Mouse (Mus musculus) megakaryocyte, embryonic 14.5 days (primary cell): ENCODE data around the gene Hacd2.

Experiments used
- FLI1 ChIP-seq: IDR thresholded peaks from 2 replicates; pipeline ENCODE4 v1.6.1; 2012; ENCODE audit warnings: low read length, inconsistent platforms, mixed read lengths
- GATA1 ChIP-seq: IDR thresholded peaks from 3 replicates; pipeline ENCODE4 v1.6.1; 2012; ENCODE audit warnings: mixed read lengths, low read length, inconsistent platforms, borderline replicate concordance

- no peak for TF ChIP-seq FLI1
- no peak for TF ChIP-seq GATA1
Observed at GRCm38 (mm10) chr16:34975544-34975943, 46.7 kb upstream of the Hacd2 start.
